Mouse (Mus musculus) C2C12 (cell line): ENCODE measurements at regions not wholly inside any gene's neighbourhood (a gene's known extent, or its start where the extent isn't known, plus 50 kb on each side); places are given as distances from the start of the nearest gene placed in this dataset.
A peak's percentile ranks its signal among the peaks of the same experiment; 100 is the strongest.

Source experiments
- H3K27me3 ChIP-seq: one replicate; pipeline ENCODE4 v1.6.1; 2011; ENCODE audit not compliant: control insufficient read depth, insufficient read depth, insufficient read length
- H3K36me3 ChIP-seq: one replicate; pipeline ENCODE4 v1.6.1; 2011; ENCODE audit not compliant: control insufficient read depth, insufficient read depth
- H3K4me3 ChIP-seq: one replicate; pipeline ENCODE4 v1.5.1; 2011; ENCODE audit warnings: mild to moderate bottlenecking, control low read depth; ENCODE audit not compliant: poor library complexity, insufficient read depth, severe bottlenecking
- H3K79me2 ChIP-seq: one replicate; pipeline ENCODE4 v1.6.1; 2011; ENCODE audit not compliant: control insufficient read depth, insufficient read depth
- H3K79me3 ChIP-seq: one replicate; pipeline ENCODE4 v1.6.1; 2011; ENCODE audit warnings: low read depth, control low read depth
- H3ac ChIP-seq: one replicate; pipeline ENCODE3; 2011; ENCODE audit warnings: low read depth; ENCODE audit not compliant: control insufficient read depth, insufficient read length
- CEBPB ChIP-seq: IDR thresholded peaks from one replicate; pipeline ENCODE4 v1.6.1; 2011; ENCODE audit warnings: low read depth, mild to moderate bottlenecking, control low read depth, moderate library complexity
- CTCF ChIP-seq: IDR thresholded peaks from one replicate; pipeline ENCODE4 v1.5.1; 2011; ENCODE audit not compliant: control insufficient read depth, insufficient read depth, insufficient read length
- FOSL1 ChIP-seq: IDR thresholded peaks from one replicate; pipeline ENCODE4 v1.8.0; 2011; ENCODE audit warnings: mild to moderate bottlenecking, low read length; ENCODE audit not compliant: poor library complexity, insufficient read depth, severe bottlenecking
- MAX ChIP-seq: IDR thresholded peaks from one replicate; pipeline ENCODE4 v1.6.1; 2011; ENCODE audit warnings: mild to moderate bottlenecking, control low read depth
- MYOD1 ChIP-seq: IDR thresholded peaks from one replicate; pipeline ENCODE4 v1.6.1; 2011; ENCODE audit warnings: low read depth; ENCODE audit not compliant: control insufficient read depth, insufficient read length
- MYOG ChIP-seq: IDR thresholded peaks from one replicate; pipeline ENCODE4 v1.6.1; 2011; ENCODE audit not compliant: control insufficient read depth, insufficient read length; ENCODE audit errors: extremely low read depth
- USF1 ChIP-seq: IDR thresholded peaks from one replicate; pipeline ENCODE4 v1.6.1; 2011; ENCODE audit warnings: low read depth, mild to moderate bottlenecking, control low read depth, moderate library complexity

GRCm38 (mm10) chr10:67365158-67365557 is 80.1 kb upstream of the Nrbf2 start:
- Histone ChIP-seq H3K36me3 (no peaks in the 10 kb centered on the region), H3K79me3 (no peaks in the 10 kb centered on the region), H3K27me3 (no peaks in the 10 kb centered on the region), H3K4me3 (no peak overlapping the region), H3ac (no peak overlapping the region), H3K79me2 (no peaks in the 10 kb centered on the region)
- TF ChIP-seq USF1: no peak
- TF ChIP-seq MYOD1: no peak
- no peak for TF ChIP-seq MYOG
- no peak for TF ChIP-seq MAX
- no peak for TF ChIP-seq FOSL1
- no peak for TF ChIP-seq CEBPB
- TF ChIP-seq CTCF: no peak

- Histone ChIP-seq H3K4me3 (no peak overlapping the region), H3K79me2 (no peaks in the 10 kb centered on the region), H3K79me3 (no peaks in the 10 kb centered on the region), H3ac (no peak overlapping the region), H3K36me3 (no peaks in the 10 kb centered on the region), H3K27me3 (no peaks in the 10 kb centered on the region)
- TF ChIP-seq MYOG: no peak
- TF ChIP-seq CTCF: no peak
- TF ChIP-seq FOSL1: no peak
- TF ChIP-seq MYOD1: no peak
- TF ChIP-seq CEBPB: no peak
- TF ChIP-seq MAX: no peak
- TF ChIP-seq USF1: no peak
Measured at GRCm38 (mm10) chr10:67372569-67373161, 87.6 kb upstream of the Nrbf2 start.

GRCm38 (mm10) chr10:67376638-67377037 is 91.5 kb upstream of the Nrbf2 start:
- Histone ChIP-seq H3K36me3 (no peaks in the 10 kb centered on the region), H3K27me3 (no peaks in the 10 kb centered on the region), H3K79me3 (no peaks in the 10 kb centered on the region), H3K4me3 (no peak overlapping the region), H3K79me2 (no peaks in the 10 kb centered on the region), H3ac (no peak overlapping the region)
- no peak for TF ChIP-seq CTCF
- no peak for TF ChIP-seq FOSL1
- no peak for TF ChIP-seq CEBPB
- no peak for TF ChIP-seq MYOG
- TF ChIP-seq MAX: no peak
- no peak for TF ChIP-seq USF1
- no peak for TF ChIP-seq MYOD1

- Histone ChIP-seq H3K79me3 (no peaks in the 10 kb centered on the region), H3K4me3 (no peak overlapping the region), H3K79me2 (no peaks in the 10 kb centered on the region), H3ac (peak overlapping the region; percentile 24), H3K36me3 (no peaks in the 10 kb centered on the region), H3K27me3 (no peaks in the 10 kb centered on the region)
- TF ChIP-seq MYOG: no peak
- TF ChIP-seq FOSL1: peak; percentile 78
- peak; percentile 15 for TF ChIP-seq MYOD1
- TF ChIP-seq MAX: no peak
- TF ChIP-seq USF1: no peak
Measured at GRCm38 (mm10) chr10:67377643-67378223, 92.6 kb upstream of the Nrbf2 start.

GRCm38 (mm10) chr10:67380174-67380573 is 95.1 kb upstream of the Nrbf2 start:
- H3ac ChIP-seq: no peak overlapping the region
- no peaks in the 10 kb centered on the region for H3K79me2 ChIP-seq
- TF ChIP-seq MAX (no peak), CEBPB (no peak), FOSL1 (no peak), USF1 (no peak), MYOD1 (no peak), CTCF (no peak), MYOG (no peak)

GRCm38 (mm10) chr10:67383352-67383751 is 98.2 kb upstream of the Nrbf2 start:
- Histone ChIP-seq H3K4me3 (no peak overlapping the region), H3K36me3 (no peaks in the 10 kb centered on the region), H3K79me2 (no peaks in the 10 kb centered on the region), H3K79me3 (no peaks in the 10 kb centered on the region), H3K27me3 (no peaks in the 10 kb centered on the region), H3ac (no peak overlapping the region)
- TF ChIP-seq MAX (no peak), MYOD1 (no peak), MYOG (no peak), CTCF (no peak), CEBPB (no peak), USF1 (no peak), FOSL1 (no peak)

More at GRCm38 (mm10) chr10:67380174-67380573, 95.1 kb upstream of the Nrbf2 start:
- Histone ChIP-seq H3K4me3 (no peak overlapping the region), H3K79me3 (no peaks in the 10 kb centered on the region), H3K36me3 (no peaks in the 10 kb centered on the region), H3K27me3 (no peaks in the 10 kb centered on the region)
